Mouse (Mus musculus): ENCODE results near the gene Ice1. TPM values are rescaled to one million over a fixed set of nuclear protein-coding genes. Genes with fewer than 3 reads are reported as not detected.

Ice1 gene
- total and polyA plus RNA-seq, 3 experiments, result 33.5 to 40.1 (median 37.6) TPM

GRCm38 (mm10) chr13:70676243-70677183 is 39.1 kb upstream of the Ice1 start:
- Histone ChIP-seq H3K27ac (ENCODE audit: control insufficient read depth, low read depth, low read length) (no peak overlapping the region), H3K79me2 (ENCODE audit: control insufficient read depth, insufficient read depth, low read length, poor library complexity) (no peaks in the 10 kb centered on the region), H3K4me1 (ENCODE audit: control insufficient read depth in 1 of 2, insufficient read depth in 2 of 2, low read length in 2 of 2) (no peaks in the 10 kb centered on the region), H3K4me3 (ENCODE audit: control insufficient read depth in 1 of 2, insufficient read depth in 1 of 2, low read depth in 2 of 2, low read length in 2 of 2) (no peak overlapping the region), H3K36me3 (ENCODE audit: control insufficient read depth in 1 of 2, insufficient read depth in 2 of 2, low read length in 2 of 2) (no peaks in the 10 kb centered on the region), H3K9ac (ENCODE audit: control insufficient read depth, low read depth, low read length, poor library complexity, severe bottlenecking) (no peak overlapping the region), H3K27me3 (ENCODE audit: control insufficient read depth in 1 of 2, insufficient read depth in 2 of 2, low read length in 2 of 2) (no peaks in the 10 kb centered on the region), H3K9me3 (replicated peaks; ENCODE audit: insufficient read depth, low read length) (no peaks in the 10 kb centered on the region)
- no peak for TF ChIP-seq ETS1 (IDR thresholded peaks at IDR 0.05; ENCODE audit: low read depth, low read length)
- no peak for DNase-seq (ENCODE audit: low read depth, low spot score)

GRCm38 (mm10) chr13:70674998-70675397 is 37.6 kb upstream of the Ice1 start:
- Histone ChIP-seq H3K36me3 (ENCODE audit: control insufficient read depth in 1 of 2, insufficient read depth in 2 of 2, low read length in 2 of 2) (no peaks in the 10 kb centered on the region), H3K27ac (ENCODE audit: control insufficient read depth, low read depth, low read length) (no peak overlapping the region), H3K4me1 (ENCODE audit: control insufficient read depth in 1 of 2, insufficient read depth in 2 of 2, low read length in 2 of 2) (no peaks in the 10 kb centered on the region), H3K27me3 (ENCODE audit: control insufficient read depth in 1 of 2, insufficient read depth in 2 of 2, low read length in 2 of 2) (no peaks in the 10 kb centered on the region), H3K79me2 (ENCODE audit: control insufficient read depth, insufficient read depth, low read length, poor library complexity) (no peaks in the 10 kb centered on the region), H3K9me3 (replicated peaks; ENCODE audit: insufficient read depth, low read length) (no peaks in the 10 kb centered on the region), H3K9ac (ENCODE audit: control insufficient read depth, low read depth, low read length, poor library complexity, severe bottlenecking) (no peak overlapping the region), H3K4me3 (ENCODE audit: control insufficient read depth in 1 of 2, insufficient read depth in 1 of 2, low read depth in 2 of 2, low read length in 2 of 2) (no peak overlapping the region)
- TF ChIP-seq NELFE (IDR thresholded peaks at IDR 0.05; ENCODE audit: low read depth, low read length) (no peak), SIN3A (IDR thresholded peaks at IDR 0.05; ENCODE audit: low read length) (no peak), RCOR1 (IDR thresholded peaks at IDR 0.05; ENCODE audit: low read depth, low read length) (no peak), ZMIZ1 (IDR thresholded peaks at IDR 0.05; ENCODE audit: low read depth, low read length) (no peak), MXI1 (IDR thresholded peaks at IDR 0.05; ENCODE audit: low read depth, low read length) (no peak), MEF2A (IDR thresholded peaks at IDR 0.05; ENCODE audit: extremely low read depth, insufficient replicate concordance, low read depth, low read length, poor library complexity, severe bottlenecking) (no peak), CHD1 (IDR thresholded peaks at IDR 0.05; ENCODE audit: low read depth, low read length) (no peak), NRF1 (IDR thresholded peaks at IDR 0.05; ENCODE audit: insufficient read depth, low read depth, low read length, poor library complexity, severe bottlenecking) (no peak), TAL1 (IDR thresholded peaks at IDR 0.05; ENCODE audit: low read length) (no peak), ZC3H11A (IDR thresholded peaks at IDR 0.05; ENCODE audit: low read depth, low read length) (no peak)
- DNase-seq (ENCODE audit: low read depth, low spot score), result no peak

- Histone ChIP-seq H3K9me3 (replicated peaks; ENCODE audit: insufficient read depth, low read length) (no peaks in the 10 kb centered on the region), H3K27ac (ENCODE audit: control insufficient read depth, low read depth, low read length) (no peak overlapping the region), H3K4me1 (ENCODE audit: control insufficient read depth in 1 of 2, insufficient read depth in 2 of 2, low read length in 2 of 2) (no peaks in the 10 kb centered on the region), H3K79me2 (ENCODE audit: control insufficient read depth, insufficient read depth, low read length, poor library complexity) (no peaks in the 10 kb centered on the region), H3K4me3 (ENCODE audit: control insufficient read depth in 1 of 2, insufficient read depth in 1 of 2, low read depth in 2 of 2, low read length in 2 of 2) (no peak overlapping the region), H3K9ac (ENCODE audit: control insufficient read depth, low read depth, low read length, poor library complexity, severe bottlenecking) (no peak overlapping the region), H3K27me3 (ENCODE audit: control insufficient read depth in 1 of 2, insufficient read depth in 2 of 2, low read length in 2 of 2) (no peaks in the 10 kb centered on the region), H3K36me3 (ENCODE audit: control insufficient read depth in 1 of 2, insufficient read depth in 2 of 2, low read length in 2 of 2) (no peaks in the 10 kb centered on the region)
- no peak for DNase-seq (ENCODE audit: low read depth, low spot score)
- TF ChIP-seq MYC (IDR thresholded peaks at IDR 0.05; ENCODE audit: low read depth, low read length) (no peak), ELF1 (IDR thresholded peaks at IDR 0.05; ENCODE audit: low read depth, low read length) (no peak), POLR2AphosphoS5 (IDR thresholded peaks at IDR 0.05; ENCODE audit: borderline replicate concordance, low read depth, low read length) (no peak)
These were observed 32.6 kb upstream of the Ice1 start for GRCm38 (mm10) chr13:70670080-70670479.

All from MEL (cell line).